ENCODE assay signal across 9 mouse cellular contexts in genomic region chr5:43338771-43339475, GRCm38 (mm10).
DNase-seq lines count a peak whose midpoint lies in the region; ATAC-seq and TF ChIP-seq lines count a peak whose summit lies in the region.
"Had no signal": no experiment of that assay in that cellular context is flagged by ENCODE, and none has a peak within 500 bp of the region (broad histone marks: within the 10 kb centered on the region; RNA-seq: fewer than 3 reads in every experiment).

No protein-coding gene starts in this region.

- H3K9ac ChIP-seq in heart, postnatal 0 days (replicated peaks; ENCODE audit: low read depth, low read length): no peak overlapping the region
- no peak overlapping the region for H3K9ac ChIP-seq in MEL (ENCODE audit: control insufficient read depth, low read depth, low read length, poor library complexity, severe bottlenecking)
- no peak overlapping the region for H3K9ac ChIP-seq in forebrain, embryonic 16.5 days (replicated peaks; ENCODE audit: low read depth, low read length)
- H3K9ac ChIP-seq: embryonic facial prominence, embryonic 13.5 days had no signal

- 0 out of 2 replicates have a peak, but pooled peaks cover 5% of the 10 kb centered on the region for H3K4me1 ChIP-seq in heart, postnatal 0 days (ENCODE audit: control insufficient read depth, insufficient read depth)
- H3K4me1 ChIP-seq in MEL (ENCODE audit: control insufficient read depth in 1 of 2, insufficient read depth in 2 of 2, low read length in 2 of 2): peaks cover 7 to 9% of the 10 kb centered on the region in 2 experiments
- H3K4me1 ChIP-seq in forebrain, embryonic 16.5 days (replicated peaks; ENCODE audit: control insufficient read depth, insufficient read depth, low read length): 0 out of 2 replicates have a peak, but pooled peaks cover 5% of the 10 kb centered on the region
- H3K4me1 ChIP-seq: embryonic facial prominence, embryonic 13.5 days had no signal

- peak; percentile 38 for DNase-seq in heart, postnatal 0 days (ENCODE audit: low spot score)
- DNase-seq in heart, adult 8-10 months (ENCODE audit: low spot score): no peak
- no peak for DNase-seq in MEL (ENCODE audit: low read depth, low spot score)
- peak; percentile 81 for DNase-seq in cerebellum, adult 11 months
- no peak for DNase-seq in spleen, postnatal 10 days (ENCODE audit: low spot score in 2 of 2)

- H3K79me2 ChIP-seq in MEL (ENCODE audit: control insufficient read depth, insufficient read depth, low read length, poor library complexity): no peaks in the 10 kb centered on the region

- no peak for TF ChIP-seq EP300 in heart, postnatal 0 days (IDR thresholded peaks at IDR 0.05; ENCODE audit: low read depth)
- no peak for TF ChIP-seq EP300 in MEL (IDR thresholded peaks at IDR 0.05; ENCODE audit: low read depth in 1 of 2, low read length in 2 of 2)

- H3K4me3 ChIP-seq in heart, postnatal 0 days (ENCODE audit: low read depth, low read length): no peak overlapping the region; the same call in 1 of the 2 replicates
- no peak overlapping the region for H3K4me3 ChIP-seq in MEL (ENCODE audit: control insufficient read depth in 1 of 2, insufficient read depth in 1 of 2, low read depth in 2 of 2, low read length in 2 of 2)
- no peak overlapping the region for H3K4me3 ChIP-seq in forebrain, embryonic 16.5 days (replicated peaks; ENCODE audit: low read length)
- H3K4me3 ChIP-seq: embryonic facial prominence, embryonic 13.5 days had no signal

- 39% methylated on average over 10 of the region's 10 CpGs for WGBS in heart, postnatal 0 days
- WGBS in forebrain, embryonic 16.5 days: 36% methylated on average over 10 of the region's 10 CpGs

- H3K36me3 ChIP-seq in heart, postnatal 0 days (replicated peaks; ENCODE audit: control insufficient read depth, insufficient read depth, low read length): no peaks in the 10 kb centered on the region
- H3K36me3 ChIP-seq in MEL (ENCODE audit: control insufficient read depth in 1 of 2, insufficient read depth in 2 of 2, low read length in 2 of 2): peaks cover 0 to 7% of the 10 kb centered on the region in 2 experiments; a peak in 2 of 4 replicates
- H3K36me3 ChIP-seq in forebrain, embryonic 16.5 days (ENCODE audit: control insufficient read depth, insufficient read depth): no peaks in the 10 kb centered on the region
- H3K36me3 ChIP-seq: embryonic facial prominence, embryonic 13.5 days had no signal

- TF ChIP-seq CTCF in heart, postnatal 0 days (IDR thresholded peaks at IDR 0.05; ENCODE audit: low read depth): peak; percentile 39
- no peak for TF ChIP-seq CTCF in MEL (IDR thresholded peaks at IDR 0.05 in 2 of 3, conservative IDR thresholded peaks at IDR 0.05 in 1 of 3; ENCODE audit: control insufficient read depth in 1 of 3, insufficient read depth in 1 of 3, low read depth in 2 of 3, low read length in 3 of 3, poor library complexity in 1 of 3, severe bottlenecking in 1 of 3)

- H3K27ac ChIP-seq in heart, postnatal 0 days (ENCODE audit: low read depth): peak overlapping the region; percentile 43; the same call in 1 of the 2 replicates
- no peak overlapping the region for H3K27ac ChIP-seq in MEL (ENCODE audit: control insufficient read depth, low read depth, low read length)
- no peak overlapping the region; the same call in 1 of the 2 replicates for H3K27ac ChIP-seq in forebrain, embryonic 16.5 days (ENCODE audit: low read length)
- H3K27ac ChIP-seq: embryonic facial prominence, embryonic 13.5 days; macrophage had no signal

- H3K27me3 ChIP-seq in heart, postnatal 0 days (ENCODE audit: control insufficient read depth, insufficient read depth, low read length): no peaks in the 10 kb centered on the region
- H3K27me3 ChIP-seq in MEL (ENCODE audit: control insufficient read depth in 1 of 2, insufficient read depth in 2 of 2, low read length in 2 of 2): no peaks in the 10 kb centered on the region
- H3K27me3 ChIP-seq in forebrain, embryonic 16.5 days (replicated peaks; ENCODE audit: control insufficient read depth, insufficient read depth, low read length): no peaks in the 10 kb centered on the region
- H3K27me3 ChIP-seq: embryonic facial prominence, embryonic 13.5 days had no signal

- ATAC-seq in heart, postnatal 0 days (ENCODE audit: insufficient read depth, low read depth): peak; percentile 66
- ATAC-seq in forebrain, embryonic 16.5 days: peak; percentile 93
- no peak for ATAC-seq in megakaryocyte-erythroid progenitor cell, adult 5-6 weeks (replicated peaks; ENCODE audit: low FRiP score, low TSS enrichment, poor library complexity, severe bottlenecking)

- TF ChIP-seq POLR2A in MEL (IDR thresholded peaks at IDR 0.05; ENCODE audit: control insufficient read depth in 1 of 2, insufficient read depth in 1 of 2, low read depth in 1 of 2, low read length in 2 of 2, poor library complexity in 1 of 2): no peak

- H3K4me2 ChIP-seq in heart, postnatal 0 days (ENCODE audit: low read depth, low read length): peak overlapping the region; percentile 36
- H3K4me2 ChIP-seq in forebrain, embryonic 16.5 days (ENCODE audit: low read length): no peak overlapping the region
- H3K4me2 ChIP-seq: embryonic facial prominence, embryonic 13.5 days had no signal

- TF ChIP-seq RAD21 in MEL (IDR thresholded peaks at IDR 0.05; ENCODE audit: low read depth, low read length): no peak

- no peaks in the 10 kb centered on the region for H3K9me3 ChIP-seq in heart, postnatal 0 days (replicated peaks; ENCODE audit: control insufficient read depth, low read length)
- no peaks in the 10 kb centered on the region for H3K9me3 ChIP-seq in MEL (replicated peaks; ENCODE audit: insufficient read depth, low read length)
- H3K9me3 ChIP-seq in forebrain, embryonic 16.5 days (ENCODE audit: control insufficient read depth, low read length): no peaks in the 10 kb centered on the region
- H3K9me3 ChIP-seq: embryonic facial prominence, embryonic 13.5 days had no signal

TF ChIP-seq in MEL, 35 proteins besides CTCF, POLR2A, EP300 and RAD21:
- TF ChIP-seq ZKSCAN1 (IDR thresholded peaks at IDR 0.05; ENCODE audit: low read depth, low read length) (no peak), RCOR1 (IDR thresholded peaks at IDR 0.05; ENCODE audit: low read depth, low read length) (no peak), ZNF384 (IDR thresholded peaks at IDR 0.05; ENCODE audit: low read depth, low read length) (0 out of 2 replicates have a peak, but pooled peaks have one; percentile 25)

Comparison
In these comparisons a context has a peak if more than half of its experiments do, and no peak if none do; other contexts are left out.
1. DNase-seq: peak in heart, postnatal 0 days (single experiment) and cerebellum, adult 11 months (single experiment); none in heart, adult 8-10 months (single experiment), MEL (single experiment) and spleen, postnatal 10 days (0 of 2).